Mouse (Mus musculus): Measurements from ENCODE around the gene Opcml.

Opcml gene

GRCm38 (mm10) chr9:28536637-28537036 lies 746.1 kb downstream of the Opcml start:
- DNase-seq (ENCODE audit: low spot score), result no peak

DNA sequence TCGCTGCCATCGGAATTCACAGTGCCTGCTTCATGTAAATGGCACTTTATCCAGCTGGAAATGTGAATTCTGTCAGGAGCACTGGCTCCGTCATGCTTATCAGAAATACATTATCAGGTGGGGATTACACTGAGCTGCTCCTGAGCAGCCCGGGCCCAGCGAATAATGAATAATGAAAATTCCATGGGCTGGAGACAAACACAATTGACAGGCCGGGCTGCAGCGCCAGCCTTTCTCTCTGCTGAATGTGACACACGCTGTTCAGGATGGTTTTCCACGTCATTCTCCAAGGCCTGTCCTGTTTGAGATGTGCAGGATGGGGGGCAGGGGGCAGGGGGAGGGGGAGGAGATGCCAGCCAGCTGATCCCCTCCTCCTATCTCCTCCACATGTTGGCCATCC lies 757.6 kb downstream of the Opcml start:
- DNase-seq (ENCODE audit: low spot score), result no peak

DNA sequence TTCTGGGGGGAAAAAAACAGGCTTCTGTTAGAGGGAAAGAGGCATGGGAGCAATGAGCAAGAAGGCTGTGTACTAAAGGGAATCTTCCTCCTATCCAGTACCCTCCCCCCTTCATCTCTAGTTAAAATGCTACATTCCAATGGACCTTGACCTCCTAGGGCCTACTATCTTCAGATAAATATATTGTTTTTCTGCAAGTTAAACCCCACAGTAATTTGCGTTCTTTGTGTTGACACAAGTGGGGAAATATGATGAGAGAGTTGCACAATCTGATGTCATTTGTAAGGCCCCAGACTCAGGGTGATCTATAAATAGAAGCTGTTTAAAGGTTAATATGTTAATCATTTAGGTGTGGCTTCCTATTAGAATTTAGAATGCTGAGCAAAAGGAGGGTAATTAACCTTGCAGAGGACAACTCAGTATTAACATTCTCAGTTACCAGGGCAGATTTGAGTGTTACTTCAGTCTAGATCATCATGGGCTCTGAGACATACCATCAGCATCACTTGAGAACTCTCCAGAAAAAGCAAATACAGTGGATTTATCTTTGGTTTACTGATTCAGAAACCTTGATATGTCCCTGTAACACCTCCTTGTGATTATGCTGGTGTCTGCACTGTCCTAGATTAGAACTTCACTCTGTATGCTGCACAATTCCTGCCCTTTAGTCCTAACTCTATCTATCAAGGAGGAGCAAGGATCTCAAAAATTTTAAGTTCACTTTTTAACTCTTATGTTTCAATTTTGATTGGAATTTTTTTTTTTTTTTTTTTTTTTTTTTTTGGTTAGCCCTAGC lies 762.0 kb downstream of the Opcml start:
- DNase-seq (ENCODE audit: low spot score), result no peak

GRCm38 (mm10) chr9:28558628-28559027 lies 768.1 kb downstream of the Opcml start:
- no peak for DNase-seq (ENCODE audit: low spot score)

GRCm38 (mm10) chr9:28561761-28562160 lies 771.2 kb downstream of the Opcml start:
- DNase-seq (ENCODE audit: low spot score), result no peak

DNA sequence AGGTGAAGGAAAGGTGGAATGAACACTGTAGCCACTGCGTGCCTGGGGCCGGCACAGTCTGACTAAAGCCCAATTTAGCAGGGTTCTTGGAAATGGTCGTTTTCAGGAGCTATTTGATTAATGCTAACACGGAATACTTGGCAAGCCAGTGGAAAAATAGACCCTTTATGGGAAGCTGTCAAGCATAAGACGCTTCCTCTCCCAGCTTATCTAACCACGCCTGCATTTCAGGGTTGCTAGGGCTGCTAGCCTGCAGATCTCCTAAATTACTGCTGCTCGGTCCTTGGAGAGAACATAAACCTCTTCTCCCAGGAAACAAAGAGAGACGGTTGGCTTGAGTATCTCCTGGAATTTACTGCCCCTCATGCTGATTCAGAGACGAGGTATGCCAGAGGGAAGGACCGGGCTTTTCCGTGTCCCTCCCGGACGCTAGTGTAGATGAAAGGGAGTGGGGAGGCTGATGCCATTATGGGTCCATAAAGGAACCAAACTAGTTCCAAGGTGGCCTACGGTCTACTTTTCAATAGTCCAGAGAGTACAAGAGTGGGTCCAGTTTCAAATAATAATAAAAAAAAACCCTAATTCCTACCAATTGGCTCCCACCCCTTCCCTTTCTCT lies 772.6 kb downstream of the Opcml start:
- no peak for DNase-seq (ENCODE audit: low spot score)

DNA sequence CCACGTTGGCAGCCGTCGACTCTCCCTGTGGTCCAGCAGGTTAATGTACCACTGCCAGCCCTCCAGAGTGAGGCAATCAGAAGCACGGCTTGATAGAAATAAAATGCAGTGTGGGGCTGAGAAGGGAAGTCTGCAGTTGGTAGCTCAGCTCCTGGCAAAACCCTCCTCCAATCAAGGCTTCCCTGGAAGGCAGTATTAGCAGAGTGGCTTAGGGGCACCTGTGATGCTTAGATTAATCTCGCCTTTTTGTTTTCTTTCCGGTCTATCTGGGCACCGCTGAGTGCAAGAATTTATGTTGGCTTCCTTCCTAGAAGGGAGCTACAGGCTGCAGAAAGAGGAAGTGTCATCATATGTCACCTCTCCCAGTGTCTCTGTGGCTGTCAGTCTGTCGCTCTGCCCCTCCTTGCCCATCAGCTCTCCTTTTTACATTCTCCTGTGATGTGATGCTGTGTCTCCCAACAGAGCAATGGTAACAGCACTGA lies 778.5 kb downstream of the Opcml start:
- no peak for DNase-seq (ENCODE audit: low spot score)

DNA sequence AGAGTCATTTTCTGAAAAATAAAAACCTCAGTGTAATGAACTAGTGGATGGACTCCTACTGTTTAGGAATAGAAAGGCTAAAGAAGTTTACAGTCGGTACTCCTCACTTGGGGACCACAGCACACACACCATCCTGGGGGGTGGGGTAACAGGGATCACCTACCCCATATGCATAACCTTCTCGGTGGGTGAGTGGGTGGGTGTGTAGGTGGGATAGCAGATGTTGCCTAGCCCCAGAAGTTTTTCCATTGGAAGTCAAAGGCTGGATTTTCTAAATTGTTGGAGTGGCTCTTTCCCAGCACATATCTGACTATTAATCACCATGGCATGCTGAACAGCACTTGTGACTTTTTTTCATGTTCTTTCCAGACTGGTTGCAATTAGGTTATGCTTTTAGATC lies 779.2 kb downstream of the Opcml start:
- no peak for DNase-seq (ENCODE audit: low spot score)

DNA sequence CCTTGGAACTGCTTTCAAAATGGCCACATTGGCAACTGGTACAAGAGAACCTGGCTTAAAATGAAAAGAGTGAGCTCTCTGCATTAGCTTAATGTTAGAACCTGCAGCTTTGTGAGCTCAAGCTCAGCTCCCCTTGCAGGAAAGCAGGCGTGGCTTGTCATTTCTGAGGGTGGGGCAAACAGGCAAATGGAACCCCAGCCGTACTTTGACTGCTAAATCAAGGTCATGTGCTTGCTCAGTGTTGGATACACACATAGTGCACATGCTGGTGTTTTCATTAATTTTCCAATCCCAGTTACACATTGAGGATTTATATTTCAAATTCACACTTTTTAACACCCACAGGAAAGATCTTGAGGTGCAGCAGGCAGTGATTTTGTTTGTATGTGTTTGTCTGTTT lies 781.1 kb downstream of the Opcml start:
- no peak for DNase-seq (ENCODE audit: low spot score)

- DNase-seq (ENCODE audit: low spot score), result no peak
Measured at GRCm38 (mm10) chr9:28572136-28572774, 781.7 kb downstream of the Opcml start.

- no peak for DNase-seq (ENCODE audit: low spot score)
Measured at GRCm38 (mm10) chr9:28578730-28579129, 788.2 kb downstream of the Opcml start.

- DNase-seq (ENCODE audit: low spot score), result no peak
Measured at GRCm38 (mm10) chr9:28587253-28587652, 796.7 kb downstream of the Opcml start.

- DNase-seq (ENCODE audit: low spot score), result no peak
Measured at GRCm38 (mm10) chr9:28587857-28588388, 797.3 kb downstream of the Opcml start.

- DNase-seq (ENCODE audit: low spot score), result no peak
Measured at GRCm38 (mm10) chr9:28588488-28588887, 797.9 kb downstream of the Opcml start.

- no peak for DNase-seq (ENCODE audit: low spot score)
Measured at GRCm38 (mm10) chr9:28592208-28592607, 801.6 kb downstream of the Opcml start.

GRCm38 (mm10) chr9:28595062-28595461 lies 804.5 kb downstream of the Opcml start:
- DNase-seq (ENCODE audit: low spot score), result no peak

DNA sequence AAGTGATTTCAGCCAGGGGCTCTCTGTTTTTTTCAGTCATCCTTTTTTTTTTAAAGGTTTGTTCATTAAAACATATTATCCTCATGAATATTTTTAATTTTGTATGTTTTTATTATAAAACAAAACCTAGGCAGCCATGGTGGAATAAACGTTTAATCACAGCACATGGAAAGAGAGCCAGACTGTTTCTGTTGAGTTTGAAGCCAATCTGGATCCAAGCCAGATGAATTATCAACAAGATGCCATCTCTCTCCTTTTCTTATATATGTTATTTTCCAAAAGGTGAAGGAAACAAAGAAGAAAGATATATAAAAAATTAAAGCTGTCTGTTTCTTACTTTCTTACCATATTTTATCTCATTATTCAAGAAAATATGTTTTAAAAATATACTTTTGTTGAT lies 815.0 kb downstream of the Opcml start:
- DNase-seq (ENCODE audit: low spot score), result no peak

- DNase-seq (ENCODE audit: low spot score), result no peak
Measured at GRCm38 (mm10) chr9:28613683-28614620, 823.4 kb downstream of the Opcml start.

GRCm38 (mm10) chr9:28615447-28615846 lies 824.9 kb downstream of the Opcml start:
- no peak for DNase-seq (ENCODE audit: low spot score)

DNA sequence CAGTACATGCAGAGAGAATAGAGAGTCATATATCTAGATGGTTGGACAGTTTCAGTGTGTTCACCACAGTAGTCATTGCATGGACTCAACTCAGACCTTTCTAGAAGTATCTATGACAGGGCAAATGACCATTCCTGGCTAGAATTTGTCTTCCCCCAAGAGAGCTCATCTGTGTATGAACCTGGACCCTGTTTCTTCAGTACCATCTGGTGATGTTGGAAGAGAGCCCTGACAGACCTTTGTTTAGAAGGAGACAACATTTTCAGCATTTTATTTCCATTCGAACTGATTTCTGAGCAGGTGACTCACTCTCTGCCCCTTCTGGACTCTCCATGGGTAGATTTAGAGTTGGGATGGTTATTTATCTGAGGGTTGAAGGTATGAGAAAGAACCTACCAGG lies 827.1 kb downstream of the Opcml start:
- no peak for DNase-seq (ENCODE audit: low spot score)

DNA sequence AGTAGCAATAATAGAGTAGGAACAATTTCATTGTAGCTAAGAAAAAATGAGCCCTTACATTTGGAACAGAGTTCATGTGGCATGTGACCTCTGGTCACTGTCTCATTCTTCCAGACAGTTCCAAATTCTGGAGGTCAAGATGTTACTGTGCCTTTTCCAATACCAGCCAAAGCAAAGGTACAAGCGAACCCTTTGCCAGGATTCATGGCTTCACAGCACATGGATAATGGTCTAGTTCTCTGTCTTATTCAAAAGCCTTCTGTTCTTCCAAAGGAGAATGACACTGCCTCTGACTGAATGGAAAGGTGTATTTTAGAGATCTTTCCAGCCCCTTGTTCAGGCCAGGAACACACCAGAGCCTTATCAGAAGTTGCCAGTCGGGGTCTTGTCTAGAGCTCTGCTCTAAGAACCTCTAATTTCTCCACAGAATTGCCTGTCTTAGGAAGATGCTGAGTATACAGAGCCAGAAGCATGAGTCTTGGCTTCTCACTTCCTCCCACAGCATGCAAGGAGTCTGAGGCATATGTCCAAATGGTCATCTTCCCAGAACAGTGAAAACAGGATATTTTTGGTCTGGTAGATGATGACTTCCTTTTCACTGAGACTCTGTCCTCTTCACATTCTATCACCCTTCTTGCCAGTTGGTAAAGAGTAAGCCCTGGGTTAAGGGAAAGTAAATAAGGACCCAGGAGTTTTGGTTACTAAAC lies 827.8 kb downstream of the Opcml start:
- no peak for DNase-seq (ENCODE audit: low spot score)

Data from ovary, postnatal 14 days (tissue).